Mouse (Mus musculus): ENCODE measurements around the gene Arhgef18. TPM values are rescaled to one million over a fixed set of nuclear protein-coding genes. Genes with fewer than 3 reads are reported as not detected.

The Arhgef18 gene
- total and polyA plus RNA-seq, 2 experiments from 2014 or later: 3.4 to 12.6 TPM

DNA sequence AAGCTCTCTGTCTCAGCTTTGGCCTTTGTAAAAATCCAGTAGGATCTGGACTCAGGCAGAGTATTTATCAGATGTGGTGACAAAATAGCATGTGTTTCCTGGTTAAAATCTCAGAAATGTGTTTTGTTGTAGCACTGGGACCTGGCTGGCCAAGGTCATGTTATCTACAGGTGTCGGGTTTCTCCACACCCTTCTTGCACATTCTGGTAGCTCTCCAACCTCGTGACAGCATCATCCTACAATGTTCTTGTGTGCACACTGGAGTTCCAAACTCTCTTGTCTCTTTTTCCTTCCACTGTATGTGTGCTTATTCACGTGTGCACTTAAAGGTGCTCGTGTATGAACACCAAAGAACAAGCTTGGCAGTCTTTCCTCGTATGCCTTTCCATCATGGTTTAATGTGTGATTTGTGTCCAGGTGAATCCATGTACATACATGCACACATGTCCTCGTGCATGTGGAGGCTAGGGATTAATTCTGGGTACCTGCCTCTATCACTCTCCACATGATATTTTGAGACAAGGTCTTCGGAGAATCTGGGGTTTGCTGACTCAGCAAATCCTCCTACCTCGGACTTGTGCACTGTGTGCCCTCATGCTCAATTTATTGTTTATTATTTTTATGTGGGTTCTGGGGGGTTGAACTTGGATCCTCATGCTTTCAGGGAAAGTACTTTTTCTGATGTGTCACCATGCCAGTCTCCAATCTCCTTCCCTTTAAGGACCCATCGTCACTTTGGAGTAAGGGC is 4.0 kb upstream of the Arhgef18 start:
- Histone ChIP-seq H3K27ac (ENCODE audit: low read depth) (no peak overlapping the region), H3K4me2 (ENCODE audit: low read depth, low read length) (no peak overlapping the region), H3K27me3 (ENCODE audit: control insufficient read depth, insufficient read depth, low read length) (no peaks in the 10 kb centered on the region), H3K4me3 (ENCODE audit: low read depth, low read length) (no peak overlapping the region), H3K9me3 (replicated peaks; ENCODE audit: control insufficient read depth, low read length) (no peaks in the 10 kb centered on the region), H3K4me1 (ENCODE audit: control insufficient read depth, insufficient read depth) (peaks cover 6% of the 10 kb centered on the region), H3K9ac (replicated peaks; ENCODE audit: low read depth, low read length) (no peak overlapping the region), H3K36me3 (replicated peaks; ENCODE audit: control insufficient read depth, insufficient read depth, low read length) (no peaks in the 10 kb centered on the region)
- TF ChIP-seq CTCF (IDR thresholded peaks at IDR 0.05; ENCODE audit: low read depth) (no peak), EP300 (IDR thresholded peaks at IDR 0.05; ENCODE audit: low read depth) (no peak)
- ATAC-seq (ENCODE audit: insufficient read depth, low read depth) (no peak), DNase-seq (ENCODE audit: low spot score) (no peak)
- 59% methylated on average over 9 of the region's 9 CpGs for WGBS

DNA sequence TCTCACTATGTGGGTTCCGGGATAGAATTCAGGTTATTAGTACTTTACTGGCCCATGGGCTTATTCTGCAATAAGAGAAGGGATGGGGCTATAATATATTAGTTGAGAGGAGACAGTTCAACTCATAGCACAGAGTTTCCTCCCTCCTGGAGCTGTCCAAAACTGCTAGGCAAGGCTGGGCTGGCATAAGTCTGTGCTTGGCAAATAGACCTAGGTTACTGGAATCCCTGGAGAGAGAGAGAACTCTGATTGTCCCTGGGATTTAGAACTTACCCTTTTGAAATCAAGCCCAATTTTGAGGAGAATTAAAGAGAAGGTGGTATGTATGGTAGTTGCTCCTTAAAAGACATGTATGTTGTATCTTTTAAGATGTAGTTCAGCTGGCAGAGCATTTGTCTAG is 3.3 kb upstream of the Arhgef18 start:
- Histone ChIP-seq H3K27ac (ENCODE audit: low read depth) (no peak overlapping the region), H3K27me3 (ENCODE audit: control insufficient read depth, insufficient read depth, low read length) (no peaks in the 10 kb centered on the region), H3K4me3 (ENCODE audit: low read depth, low read length) (no peak overlapping the region), H3K36me3 (replicated peaks; ENCODE audit: control insufficient read depth, insufficient read depth, low read length) (no peaks in the 10 kb centered on the region), H3K4me1 (ENCODE audit: control insufficient read depth, insufficient read depth) (peaks cover 13% of the 10 kb centered on the region), H3K9ac (replicated peaks; ENCODE audit: low read depth, low read length) (no peak overlapping the region), H3K4me2 (ENCODE audit: low read depth, low read length) (no peak overlapping the region), H3K9me3 (replicated peaks; ENCODE audit: control insufficient read depth, low read length) (no peaks in the 10 kb centered on the region)
- DNase-seq (ENCODE audit: low spot score): no peak
- ATAC-seq (ENCODE audit: insufficient read depth, low read depth): no peak
- 73% methylated on average over 1 of the region's 1 CpGs for WGBS
- no peak for TF ChIP-seq CTCF (IDR thresholded peaks at IDR 0.05; ENCODE audit: low read depth)
- TF ChIP-seq EP300 (IDR thresholded peaks at IDR 0.05; ENCODE audit: low read depth): no peak

DNA sequence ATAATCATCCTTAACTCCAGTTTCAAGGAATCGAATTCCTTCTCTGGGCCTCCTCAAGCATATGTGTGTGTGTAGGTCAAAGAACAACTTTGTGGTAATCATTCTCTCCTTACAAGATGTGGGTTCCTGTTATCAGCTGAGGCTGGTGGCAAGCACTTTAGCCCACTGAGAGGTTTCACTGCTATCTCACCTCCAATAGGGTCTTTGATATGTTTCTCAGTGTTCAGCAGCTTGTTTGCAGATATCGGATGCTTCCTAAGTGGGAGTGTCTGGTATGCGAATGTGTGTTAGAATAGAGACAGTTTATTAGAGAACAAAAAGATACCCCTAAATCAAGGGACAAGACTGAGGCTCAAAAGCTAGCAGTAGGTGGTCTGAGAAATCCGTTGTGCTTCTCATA is 513 bp upstream of the Arhgef18 start:
- Histone ChIP-seq H3K4me3 (ENCODE audit: low read depth, low read length) (peak overlapping the region; percentile 96), H3K4me1 (ENCODE audit: control insufficient read depth, insufficient read depth) (peaks cover 14% of the 10 kb centered on the region), H3K27ac (ENCODE audit: low read depth) (no peak overlapping the region), H3K9me3 (replicated peaks; ENCODE audit: control insufficient read depth, low read length) (no peaks in the 10 kb centered on the region), H3K9ac (replicated peaks; ENCODE audit: low read depth, low read length) (peak overlapping the region; percentile 84), H3K4me2 (ENCODE audit: low read depth, low read length) (peak overlapping the region; percentile 89), H3K36me3 (replicated peaks; ENCODE audit: control insufficient read depth, insufficient read depth, low read length) (peaks cover 5% of the 10 kb centered on the region; the same call in 1 of the 2 replicates), H3K27me3 (ENCODE audit: control insufficient read depth, insufficient read depth, low read length) (no peaks in the 10 kb centered on the region)
- TF ChIP-seq CTCF (IDR thresholded peaks at IDR 0.05; ENCODE audit: low read depth) (no peak), EP300 (IDR thresholded peaks at IDR 0.05; ENCODE audit: low read depth) (no peak)
- WGBS: 27% methylated on average over 4 of the region's 4 CpGs
- DNase-seq (ENCODE audit: low spot score) (no peak), ATAC-seq (ENCODE audit: insufficient read depth, low read depth) (no peak)

DNA sequence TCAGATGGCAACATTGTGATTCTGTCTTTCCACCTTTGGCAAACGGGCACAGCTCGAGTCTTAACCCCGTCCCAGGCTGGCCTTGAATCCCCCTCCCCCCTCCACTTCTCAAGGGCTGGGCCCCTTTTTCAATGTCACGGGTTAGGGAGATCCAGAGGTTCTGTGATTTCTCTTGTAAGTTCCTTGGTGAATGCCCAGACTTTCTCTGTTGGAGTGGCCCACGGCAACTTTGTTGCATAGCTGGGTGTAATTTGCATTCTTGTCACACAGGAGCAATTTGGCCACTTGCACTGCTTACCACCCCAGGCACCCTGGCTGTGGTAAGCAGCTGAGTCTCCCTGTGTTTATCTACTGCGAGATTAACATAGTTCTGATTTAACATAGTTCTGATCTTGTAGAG is 1.8 kb downstream of the Arhgef18 start:
- TF ChIP-seq CTCF (IDR thresholded peaks at IDR 0.05; ENCODE audit: low read depth) (no peak), EP300 (IDR thresholded peaks at IDR 0.05; ENCODE audit: low read depth) (no peak)
- no peaks in the 10 kb centered on the region for H3K27me3 ChIP-seq (ENCODE audit: control insufficient read depth, insufficient read depth, low read length)
- ATAC-seq (ENCODE audit: insufficient read depth, low read depth): no peak
- WGBS: 33% methylated on average over 6 of the region's 6 CpGs
- H3K4me2 ChIP-seq (ENCODE audit: low read depth, low read length): no peak overlapping the region
- H3K9ac ChIP-seq (replicated peaks; ENCODE audit: low read depth, low read length): no peak overlapping the region
- H3K4me3 ChIP-seq (ENCODE audit: low read depth, low read length): no peak overlapping the region
- DNase-seq (ENCODE audit: low spot score): no peak
- no peaks in the 10 kb centered on the region for H3K9me3 ChIP-seq (replicated peaks; ENCODE audit: control insufficient read depth, low read length)
- no peak overlapping the region for H3K27ac ChIP-seq (ENCODE audit: low read depth)
- H3K4me1 ChIP-seq (ENCODE audit: control insufficient read depth, insufficient read depth): peaks cover 14% of the 10 kb centered on the region
- peaks cover 10% of the 10 kb centered on the region for H3K36me3 ChIP-seq (replicated peaks; ENCODE audit: control insufficient read depth, insufficient read depth, low read length)

DNA sequence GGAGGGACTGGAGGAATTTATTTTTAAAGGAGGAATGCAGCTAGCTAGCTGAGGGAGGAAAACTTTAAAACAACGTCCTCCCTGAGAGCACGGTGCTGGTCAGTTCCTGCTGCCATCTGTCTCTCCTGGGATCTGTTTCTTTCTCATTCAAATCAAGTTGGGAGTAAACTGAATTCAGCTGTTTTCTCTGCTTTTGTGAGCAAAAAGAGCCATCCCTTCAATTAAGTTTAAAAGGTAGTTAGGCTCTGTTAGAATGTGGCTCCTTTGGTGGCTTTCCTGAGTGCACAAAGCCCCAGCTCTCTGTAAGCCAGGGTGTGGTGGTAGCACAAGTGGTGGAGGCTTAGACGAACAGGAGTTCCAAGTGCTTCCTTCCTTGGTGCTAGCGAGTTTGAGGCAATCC is 2.4 kb downstream of the Arhgef18 start:
- Histone ChIP-seq H3K4me3 (ENCODE audit: low read depth, low read length) (no peak overlapping the region), H3K4me1 (ENCODE audit: control insufficient read depth, insufficient read depth) (peaks cover 14% of the 10 kb centered on the region), H3K27ac (ENCODE audit: low read depth) (no peak overlapping the region), H3K4me2 (ENCODE audit: low read depth, low read length) (no peak overlapping the region), H3K27me3 (ENCODE audit: control insufficient read depth, insufficient read depth, low read length) (no peaks in the 10 kb centered on the region), H3K9ac (replicated peaks; ENCODE audit: low read depth, low read length) (no peak overlapping the region), H3K9me3 (replicated peaks; ENCODE audit: control insufficient read depth, low read length) (no peaks in the 10 kb centered on the region), H3K36me3 (replicated peaks; ENCODE audit: control insufficient read depth, insufficient read depth, low read length) (peaks cover 12% of the 10 kb centered on the region)
- WGBS: 38% methylated on average over 4 of the region's 4 CpGs
- ATAC-seq (ENCODE audit: insufficient read depth, low read depth): no peak
- DNase-seq (ENCODE audit: low spot score): no peak
- TF ChIP-seq CTCF (IDR thresholded peaks at IDR 0.05; ENCODE audit: low read depth): no peak
- TF ChIP-seq EP300 (IDR thresholded peaks at IDR 0.05; ENCODE audit: low read depth): no peak

DNA sequence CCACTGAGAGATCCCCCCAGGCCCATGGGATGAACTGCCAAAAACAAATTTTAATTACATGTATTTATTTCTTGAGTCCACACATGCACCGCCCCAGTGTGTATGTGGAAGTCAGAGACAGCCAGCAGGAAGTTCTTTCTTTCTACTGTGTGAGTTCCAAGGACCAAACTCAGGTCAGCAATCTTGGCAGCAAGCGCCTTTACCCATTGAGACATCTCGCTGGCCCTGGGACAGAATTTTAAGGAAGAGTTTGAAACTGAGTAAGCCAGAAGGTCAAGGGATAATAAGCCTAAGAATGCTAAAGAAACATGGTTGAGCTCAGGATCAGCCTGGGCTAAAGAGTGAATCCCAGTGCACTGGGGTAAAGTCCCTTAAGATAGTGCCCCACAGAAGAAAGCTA is 4.8 kb downstream of the Arhgef18 start:
- H3K9me3 ChIP-seq (replicated peaks; ENCODE audit: control insufficient read depth, low read length): no peaks in the 10 kb centered on the region
- no peak for DNase-seq (ENCODE audit: low spot score)
- no peak overlapping the region for H3K4me3 ChIP-seq (ENCODE audit: low read depth, low read length)
- peaks cover 12% of the 10 kb centered on the region for H3K36me3 ChIP-seq (replicated peaks; ENCODE audit: control insufficient read depth, insufficient read depth, low read length)
- TF ChIP-seq CTCF (IDR thresholded peaks at IDR 0.05; ENCODE audit: low read depth): no peak
- no peak for TF ChIP-seq EP300 (IDR thresholded peaks at IDR 0.05; ENCODE audit: low read depth)
- H3K9ac ChIP-seq (replicated peaks; ENCODE audit: low read depth, low read length): no peak overlapping the region
- H3K4me1 ChIP-seq (ENCODE audit: control insufficient read depth, insufficient read depth): peaks cover 14% of the 10 kb centered on the region
- WGBS: 88% methylated on average over 3 of the region's 3 CpGs
- H3K27me3 ChIP-seq (ENCODE audit: control insufficient read depth, insufficient read depth, low read length): no peaks in the 10 kb centered on the region
- no peak overlapping the region for H3K4me2 ChIP-seq (ENCODE audit: low read depth, low read length)
- ATAC-seq (ENCODE audit: insufficient read depth, low read depth): no peak
- H3K27ac ChIP-seq (ENCODE audit: low read depth): no peak overlapping the region

Measured in heart, postnatal 0 days (tissue).